Mouse (Mus musculus): ENCODE data around the gene Pbp2. TPM values are rescaled to one million over a fixed set of nuclear protein-coding genes. Genes with fewer than 3 reads are reported as not detected.
A peak's percentile ranks its signal among the peaks of the same experiment; 100 is the strongest.

The Pbp2 gene
- not detected in 2 replicates for polyA plus RNA-seq (2015; fragmentation: Nextera tagmentation; extraction: Ambion mirVana)

DNA sequence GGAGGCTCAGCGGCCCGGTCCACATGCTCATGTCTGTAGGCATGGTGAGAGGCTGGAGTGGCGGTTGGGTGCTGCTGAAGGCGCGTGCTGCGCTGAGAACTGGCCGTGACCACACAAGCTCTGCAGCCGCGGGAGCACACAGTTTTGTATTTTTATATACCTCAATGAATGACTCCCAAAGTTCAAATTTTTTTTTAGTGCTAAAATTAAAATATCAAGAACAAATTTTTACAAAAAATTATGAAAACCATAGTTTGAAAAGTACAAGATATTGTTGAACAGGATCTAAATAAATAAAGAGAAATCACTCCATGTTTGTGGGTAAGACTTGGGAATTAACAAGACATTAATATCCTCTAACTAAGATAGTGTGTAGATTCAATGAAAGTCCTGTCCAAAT lies at the start of gene Pbp2:
Pbp2 (minus strand) TSS at position 101 of the 400 bp plus-strand sequence.
- no peak within 1 kb of the TSS for H3K9ac ChIP-seq (ENCODE audit: low read depth, low read length)

GRCm38 (mm10) chr6:135354953-135355352 lies 44.7 kb upstream of the Pbp2 start:
- Histone ChIP-seq H3K27ac (ENCODE audit: low read length) (no peak overlapping the region), H3K4me1 (ENCODE audit: control insufficient read depth, low read depth, low read length) (no peaks in the 10 kb centered on the region), H3K4me2 (ENCODE audit: low read depth, low read length) (no peak overlapping the region), H3K9me3 (replicated peaks; ENCODE audit: control insufficient read depth, low read length) (no peaks in the 10 kb centered on the region), H3K9ac (ENCODE audit: low read depth, low read length) (no peak overlapping the region), H3K27me3 (ENCODE audit: control insufficient read depth, insufficient read depth, low read depth, low read length) (no peaks in the 10 kb centered on the region), H3K36me3 (ENCODE audit: control insufficient read depth, insufficient read depth) (no peaks in the 10 kb centered on the region), H3K4me3 (ENCODE audit: low read depth, low read length) (no peak overlapping the region)
- ATAC-seq (ENCODE audit: low read depth) = no peak
- 65% methylated on average over 4 of the region's 4 CpGs for WGBS (ENCODE audit: insufficient replicate concordance)

More for the DNA sequence above, at the start of gene Pbp2:
- Histone ChIP-seq H3K27ac (ENCODE audit: low read length) (no peak within 1 kb of the TSS), H3K4me2 (ENCODE audit: low read depth, low read length) (no peak within 1 kb of the TSS), H3K4me3 (ENCODE audit: low read depth, low read length) (no peak within 1 kb of the TSS), H3K27me3 (ENCODE audit: control insufficient read depth, insufficient read depth, low read depth, low read length) (no peaks in the 10 kb centered on the region), H3K4me1 (ENCODE audit: control insufficient read depth, low read depth, low read length) (no peaks in the 10 kb centered on the region), H3K36me3 (ENCODE audit: control insufficient read depth, insufficient read depth) (no peaks in the 10 kb centered on the region), H3K9me3 (replicated peaks; ENCODE audit: control insufficient read depth, low read length) (no peaks in the 10 kb centered on the region)
- no peak for ATAC-seq (ENCODE audit: low read depth)
- WGBS (ENCODE audit: insufficient replicate concordance) = 81% methylated on average over 9 of the region's 9 CpGs

- H3K9me3 ChIP-seq (replicated peaks; ENCODE audit: control insufficient read depth, low read length) = no peaks in the 10 kb centered on the region
- no peak overlapping the region for H3K4me3 ChIP-seq (ENCODE audit: low read depth, low read length)
- 66% methylated on average over 4 of the region's 4 CpGs for WGBS (ENCODE audit: insufficient replicate concordance)
- no peak overlapping the region for H3K27ac ChIP-seq (ENCODE audit: low read length)
- no peaks in the 10 kb centered on the region for H3K27me3 ChIP-seq (ENCODE audit: control insufficient read depth, insufficient read depth, low read depth, low read length)
- ATAC-seq (ENCODE audit: low read depth) = no peak
- no peaks in the 10 kb centered on the region for H3K36me3 ChIP-seq (ENCODE audit: control insufficient read depth, insufficient read depth)
- no peak overlapping the region for H3K4me2 ChIP-seq (ENCODE audit: low read depth, low read length)
- H3K9ac ChIP-seq (ENCODE audit: low read depth, low read length) = no peak overlapping the region
- no peaks in the 10 kb centered on the region for H3K4me1 ChIP-seq (ENCODE audit: control insufficient read depth, low read depth, low read length)
Observed at GRCm38 (mm10) chr6:135352537-135352936, 42.3 kb upstream of the Pbp2 start.

DNA sequence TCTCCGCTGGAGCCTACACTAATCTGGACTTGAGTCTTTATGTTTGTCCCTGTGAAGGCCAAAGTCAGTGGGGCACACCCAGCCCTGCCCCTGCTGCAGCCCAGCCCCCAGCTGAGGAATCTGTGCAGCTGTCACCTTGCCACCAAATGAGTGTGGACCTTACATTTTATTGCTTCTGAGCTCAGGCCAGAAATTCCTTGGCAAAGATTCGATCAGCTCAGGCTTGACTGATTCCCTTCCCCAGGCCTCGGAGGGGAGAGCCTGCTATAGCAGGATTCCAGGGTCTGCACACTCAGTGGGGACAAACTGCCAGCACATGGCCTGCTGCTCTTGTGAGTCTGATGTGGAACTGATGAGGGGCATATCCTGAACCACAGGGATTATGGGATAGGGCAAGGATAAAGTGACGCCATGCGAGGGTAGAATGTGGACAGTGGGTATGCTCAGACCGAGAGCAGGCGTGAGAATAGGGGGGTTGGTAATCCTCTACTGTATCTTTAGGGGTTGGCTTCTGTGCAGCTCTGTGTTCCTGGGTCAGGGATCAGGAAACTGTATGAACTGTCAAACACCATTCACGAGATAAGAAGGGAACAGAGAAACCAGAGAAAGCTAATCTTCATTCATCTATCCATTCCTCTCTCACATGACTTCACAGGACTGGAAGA lies 41.6 kb upstream of the Pbp2 start:
- peak; percentile 27; the same call in 1 of the 2 replicates for ATAC-seq (ENCODE audit: low read depth)
- Histone ChIP-seq H3K4me3 (ENCODE audit: low read depth, low read length) (no peak overlapping the region), H3K9me3 (replicated peaks; ENCODE audit: control insufficient read depth, low read length) (no peaks in the 10 kb centered on the region), H3K27me3 (ENCODE audit: control insufficient read depth, insufficient read depth, low read depth, low read length) (no peaks in the 10 kb centered on the region), H3K27ac (ENCODE audit: low read length) (no peak overlapping the region), H3K36me3 (ENCODE audit: control insufficient read depth, insufficient read depth) (no peaks in the 10 kb centered on the region), H3K9ac (ENCODE audit: low read depth, low read length) (no peak overlapping the region), H3K4me2 (ENCODE audit: low read depth, low read length) (no peak overlapping the region), H3K4me1 (ENCODE audit: control insufficient read depth, low read depth, low read length) (no peaks in the 10 kb centered on the region)
- WGBS (ENCODE audit: insufficient replicate concordance) = 58% methylated on average over 8 of the region's 8 CpGs

GRCm38 (mm10) chr6:135341076-135341378 lies 30.8 kb upstream of the Pbp2 start:
- H3K27ac ChIP-seq (ENCODE audit: low read length) = peak overlapping the region; percentile 12; the same call in 1 of the 2 replicates
- ATAC-seq (ENCODE audit: low read depth) = peak; percentile 68; the same call in 1 of the 2 replicates

GRCm38 (mm10) chr6:135340355-135341075 lies 30.3 kb upstream of the Pbp2 start:
- H3K4me2 ChIP-seq (ENCODE audit: low read depth, low read length) = no peak overlapping the region
- no peak overlapping the region for H3K9ac ChIP-seq (ENCODE audit: low read depth, low read length)
- 34% methylated on average over 9 of the region's 9 CpGs for WGBS (ENCODE audit: insufficient replicate concordance)
- H3K4me3 ChIP-seq (ENCODE audit: low read depth, low read length) = no peak overlapping the region
- H3K27ac ChIP-seq (ENCODE audit: low read length) = peak overlapping the region; percentile 45; the same call in 1 of the 2 replicates
- peak; percentile 54 for ATAC-seq (ENCODE audit: low read depth)
- H3K4me1 ChIP-seq (ENCODE audit: control insufficient read depth, low read depth, low read length) = no peaks in the 10 kb centered on the region; the same call in 1 of the 2 replicates
- H3K36me3 ChIP-seq (ENCODE audit: control insufficient read depth, insufficient read depth) = no peaks in the 10 kb centered on the region
- H3K27me3 ChIP-seq (ENCODE audit: control insufficient read depth, insufficient read depth, low read depth, low read length) = no peaks in the 10 kb centered on the region
- no peaks in the 10 kb centered on the region for H3K9me3 ChIP-seq (replicated peaks; ENCODE audit: control insufficient read depth, low read length)

More at GRCm38 (mm10) chr6:135341076-135341378, 30.8 kb upstream of the Pbp2 start:
- Histone ChIP-seq H3K9me3 (replicated peaks; ENCODE audit: control insufficient read depth, low read length) (no peaks in the 10 kb centered on the region), H3K9ac (ENCODE audit: low read depth, low read length) (no peak overlapping the region), H3K4me2 (ENCODE audit: low read depth, low read length) (no peak overlapping the region), H3K4me3 (ENCODE audit: low read depth, low read length) (no peak overlapping the region), H3K36me3 (ENCODE audit: control insufficient read depth, insufficient read depth) (no peaks in the 10 kb centered on the region), H3K27me3 (ENCODE audit: control insufficient read depth, insufficient read depth, low read depth, low read length) (no peaks in the 10 kb centered on the region), H3K4me1 (ENCODE audit: control insufficient read depth, low read depth, low read length) (no peaks in the 10 kb centered on the region; the same call in 1 of the 2 replicates)
- WGBS (ENCODE audit: insufficient replicate concordance) = 9% methylated on average over 4 of the region's 4 CpGs

- no peak overlapping the region for H3K9ac ChIP-seq (ENCODE audit: low read depth, low read length)
- H3K27me3 ChIP-seq (ENCODE audit: control insufficient read depth, insufficient read depth, low read depth, low read length) = no peaks in the 10 kb centered on the region
- no peaks in the 10 kb centered on the region; the same call in 1 of the 2 replicates for H3K4me1 ChIP-seq (ENCODE audit: control insufficient read depth, low read depth, low read length)
- 61% methylated on average over 8 of the region's 8 CpGs for WGBS (ENCODE audit: insufficient replicate concordance)
- H3K4me3 ChIP-seq (ENCODE audit: low read depth, low read length) = no peak overlapping the region
- no peak overlapping the region for H3K4me2 ChIP-seq (ENCODE audit: low read depth, low read length)
- ATAC-seq (ENCODE audit: low read depth) = no peak
- no peak overlapping the region for H3K27ac ChIP-seq (ENCODE audit: low read length)
- H3K36me3 ChIP-seq (ENCODE audit: control insufficient read depth, insufficient read depth) = no peaks in the 10 kb centered on the region
- H3K9me3 ChIP-seq (replicated peaks; ENCODE audit: control insufficient read depth, low read length) = no peaks in the 10 kb centered on the region
Observed at GRCm38 (mm10) chr6:135336376-135336775, 26.2 kb upstream of the Pbp2 start.

DNA sequence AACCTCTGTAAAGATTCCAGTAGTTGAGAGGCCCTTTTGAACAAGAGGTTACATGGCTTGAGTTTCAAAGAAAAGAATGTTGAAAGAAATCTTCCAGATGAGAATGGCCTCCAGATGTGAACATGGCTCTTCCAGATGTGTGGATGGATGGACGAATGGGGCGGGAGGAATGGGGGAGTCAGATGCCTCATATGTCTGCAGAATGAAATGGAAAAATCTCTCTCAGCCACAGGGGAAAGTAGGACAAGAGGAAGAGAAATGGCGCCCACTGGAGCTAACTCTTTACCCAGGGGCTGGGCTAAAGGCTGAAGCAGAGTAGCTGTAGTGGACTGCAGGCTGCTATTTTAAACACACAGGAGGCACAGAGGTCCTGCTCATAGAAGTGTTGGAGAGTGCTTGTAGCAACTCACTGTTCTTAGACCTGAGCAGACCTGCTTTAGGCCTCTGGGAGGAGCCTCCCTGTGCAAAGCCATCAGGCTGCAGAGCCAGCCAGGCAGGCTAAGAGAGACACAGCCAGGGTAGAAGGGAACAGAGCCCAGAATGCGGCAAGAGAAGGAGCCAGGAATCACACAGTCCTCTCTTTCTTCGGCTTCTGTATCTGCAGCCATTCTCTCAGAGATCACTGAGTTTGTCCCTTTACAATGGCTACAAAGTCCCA lies 23.9 kb upstream of the Pbp2 start:
- WGBS (ENCODE audit: insufficient replicate concordance) = 68% methylated on average over 5 of the region's 5 CpGs
- Histone ChIP-seq H3K9me3 (replicated peaks; ENCODE audit: control insufficient read depth, low read length) (no peaks in the 10 kb centered on the region), H3K27ac (ENCODE audit: low read length) (no peak overlapping the region), H3K9ac (ENCODE audit: low read depth, low read length) (no peak overlapping the region), H3K4me3 (ENCODE audit: low read depth, low read length) (no peak overlapping the region), H3K4me1 (ENCODE audit: control insufficient read depth, low read depth, low read length) (no peaks in the 10 kb centered on the region; the same call in 1 of the 2 replicates), H3K36me3 (ENCODE audit: control insufficient read depth, insufficient read depth) (no peaks in the 10 kb centered on the region), H3K4me2 (ENCODE audit: low read depth, low read length) (no peak overlapping the region), H3K27me3 (ENCODE audit: control insufficient read depth, insufficient read depth, low read depth, low read length) (no peaks in the 10 kb centered on the region)
- ATAC-seq (ENCODE audit: low read depth) = no peak

Measured in liver, embryonic 16.5 days (tissue).